Mouse (Mus musculus) liver, embryonic 14.5 days (tissue): Measurements from ENCODE around the gene 1700017D01Rik. TPM values are rescaled to one million over a fixed set of nuclear protein-coding genes. Genes with fewer than 3 reads are reported as not detected.
"Not testable (repeated sequence)": the region's sequence is repeated elsewhere in the genome, so short reads cannot be mapped to it uniquely, and the experiment has no call there.

ENCODE experiments used
- ATAC-seq: fragments of 200-750 bp; cut with Nextera tagmentation; 2 replicates; pipeline ENCODE4 v1.8.0; 2017; ENCODE audit warnings: moderate number of reproducible peaks, mild to moderate bottlenecking, moderate library complexity; ENCODE audit not compliant: insufficient read depth
- DNase-seq, 3 experiments: peaks; one replicate each; pipeline ENCODE4 v3.0.0-alpha.2; 2012 to 2013; ENCODE audit warnings: low read depth in 3 of 3, low spot score in 3 of 3
- H3K27ac ChIP-seq: fragments of 300-500 bp; sonication (generic); 2 replicates; pipeline ENCODE4 v1.5.1; 2014; ENCODE audit warnings: moderate library complexity, mild to moderate bottlenecking, control low read depth, inconsistent platforms
- H3K27me3 ChIP-seq: fragments of 300-500 bp; sonication (generic); 2 replicates; pipeline ENCODE4 v1.6.1; 2014; ENCODE audit warnings: mild to moderate bottlenecking, low read length, moderate library complexity; ENCODE audit not compliant: control insufficient read depth, insufficient read depth
- H3K36me3 ChIP-seq: fragments of 300-500 bp; sonication (generic); replicated peaks from 2 replicates; pipeline ENCODE4 v1.6.1; 2014; ENCODE audit warnings: low read depth; ENCODE audit not compliant: control insufficient read depth, insufficient read depth
- H3K4me1 ChIP-seq, 2 experiments: fragments of 200-500 bp in 1 of 2; fragments of 300-500 bp in 1 of 2; sonication (generic) in 1 of 2; replicated peaks; 2 replicates each; pipeline ENCODE4 v1.6.1; 2012 to 2014; ENCODE audit warnings: antibody characterized with exemption in 1 of 2, inconsistent platforms in 1 of 2, low read length in 1 of 2; ENCODE audit not compliant: control insufficient read depth in 2 of 2, insufficient read depth in 2 of 2
- H3K4me2 ChIP-seq: fragments of 300-500 bp; sonication (generic); 2 replicates; pipeline ENCODE4 v1.6.1; 2014; ENCODE audit warnings: low read depth, mild to moderate bottlenecking, control low read depth, moderate library complexity
- H3K4me3 ChIP-seq, 2 experiments: fragments of 200-500 bp in 1 of 2; fragments of 300-500 bp in 1 of 2; sonication (generic) in 1 of 2; 2 replicates each; pipeline ENCODE4 v1.5.1; 2012 to 2014; ENCODE audit warnings: low read depth in 2 of 2, low read length in 2 of 2, mild to moderate bottlenecking in 2 of 2, control low read depth in 1 of 2, inconsistent platforms in 1 of 2, moderate library complexity in 1 of 2; ENCODE audit not compliant: insufficient read depth in 1 of 2
- H3K9ac ChIP-seq: fragments of 300-500 bp; sonication (generic); replicated peaks from 2 replicates; pipeline ENCODE4 v1.6.1; 2014; ENCODE audit warnings: mild to moderate bottlenecking, control low read depth, moderate library complexity
- H3K9me3 ChIP-seq: fragments of 300-500 bp; sonication (generic); 2 replicates; pipeline ENCODE4 v1.6.1; 2016; ENCODE audit warnings: low read length, mixed read lengths; ENCODE audit not compliant: control insufficient read depth
- CTCF ChIP-seq: IDR thresholded peaks from 2 replicates; pipeline ENCODE4 v1.5.1; 2016; ENCODE audit warnings: antibody characterized with exemption, low read depth, control low read depth
- EP300 ChIP-seq: IDR thresholded peaks from 2 replicates; pipeline ENCODE4 v1.6.1; 2016; ENCODE audit warnings: antibody characterized with exemption, low read depth
- WGBS: fragments of 180-500 bp; shearing (Covaris S2); extraction: QIAGEN DNeasy Blood & Tissue Kit; methylation state at CpG from one replicate; pipeline ENCODE4 v1.1.7; 2014; ENCODE audit not compliant: insufficient replicate concordance; 5-methylcytosine and 5-hydroxymethylcytosine counted together
- polyA plus RNA-seq, 2 experiments: library from polyadenylated mRNA; depleted of rRNA in 1 of 2; stranded (reverse) in 1 of 2; unstranded in 1 of 2; fragments of >200 nt; fragmentation: Nextera tagmentation in 1 of 2; extraction: Ambion mirVana in 1 of 2; gene quantifications; 2 replicates each; pipeline versions ENCODE4 v1.2.1 to v1.2.3; 2012 to 2014

The 1700017D01Rik gene
- polyA plus RNA-seq, 2 experiments, result not detected

DNA sequence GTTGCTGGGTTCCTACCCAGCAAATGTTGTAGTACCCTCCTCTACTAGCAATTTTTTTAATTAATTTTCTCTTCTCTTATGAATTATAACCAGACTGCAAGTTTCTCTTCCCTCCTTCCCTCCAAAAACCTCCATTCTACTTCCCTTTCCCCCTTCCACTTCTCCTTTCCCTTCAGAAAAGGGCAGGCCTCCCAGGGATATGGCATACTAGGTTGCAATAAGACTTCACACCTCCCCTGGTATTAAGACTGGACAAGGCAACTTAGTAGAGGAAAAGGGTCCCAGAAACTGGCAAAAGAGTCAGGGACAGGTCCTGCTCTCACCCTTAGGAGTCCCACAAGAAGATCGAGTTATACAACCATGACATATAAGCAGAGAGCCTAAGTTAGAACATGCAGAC, 69.8 kb downstream of the 1700017D01Rik start:
- TF ChIP-seq EP300 (no peak), CTCF (no peak)
- Histone ChIP-seq H3K27ac (no peak overlapping the region), H3K27me3 (no peaks in the 10 kb centered on the region), H3K36me3 (no peaks in the 10 kb centered on the region), H3K4me3 (no peak overlapping the region), H3K9ac (no peak overlapping the region), H3K4me2 (no peak overlapping the region), H3K4me1 (no peaks in the 10 kb centered on the region), H3K9me3 (no peaks in the 10 kb centered on the region)
- DNase-seq (no peak), ATAC-seq (no peak)
- 29% methylated on average over 1 of the region's 1 CpGs for WGBS

DNA sequence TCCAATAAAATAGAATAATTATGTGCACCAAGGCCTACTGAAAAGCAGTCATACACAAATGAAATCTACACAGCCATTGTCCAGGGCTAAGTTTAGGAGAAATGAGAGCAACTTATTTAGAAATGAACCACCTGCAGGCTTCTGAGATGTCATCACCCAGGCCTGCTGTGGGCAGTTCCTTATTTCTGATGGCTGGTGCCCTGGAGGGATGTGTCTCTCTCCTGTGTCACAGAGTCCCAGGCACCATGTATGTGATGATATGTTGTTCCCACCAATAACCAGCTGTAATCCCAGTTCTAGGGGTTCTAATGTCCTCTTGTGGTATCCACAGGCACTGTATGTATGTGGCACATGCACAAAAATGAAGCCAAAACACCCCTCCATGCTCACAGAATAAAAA, 70.7 kb downstream of the 1700017D01Rik start:
- H3K4me2 ChIP-seq, result no peak overlapping the region
- ATAC-seq (no peak), DNase-seq (no peak)
- H3K27ac ChIP-seq, result no peak overlapping the region
- no peak overlapping the region for H3K9ac ChIP-seq
- H3K9me3 ChIP-seq, result no peaks in the 10 kb centered on the region
- H3K36me3 ChIP-seq, result no peaks in the 10 kb centered on the region
- no peak overlapping the region for H3K4me3 ChIP-seq
- H3K4me1 ChIP-seq, result no peaks in the 10 kb centered on the region
- TF ChIP-seq EP300 (no peak), CTCF (no peak)
- no peaks in the 10 kb centered on the region for H3K27me3 ChIP-seq

DNA sequence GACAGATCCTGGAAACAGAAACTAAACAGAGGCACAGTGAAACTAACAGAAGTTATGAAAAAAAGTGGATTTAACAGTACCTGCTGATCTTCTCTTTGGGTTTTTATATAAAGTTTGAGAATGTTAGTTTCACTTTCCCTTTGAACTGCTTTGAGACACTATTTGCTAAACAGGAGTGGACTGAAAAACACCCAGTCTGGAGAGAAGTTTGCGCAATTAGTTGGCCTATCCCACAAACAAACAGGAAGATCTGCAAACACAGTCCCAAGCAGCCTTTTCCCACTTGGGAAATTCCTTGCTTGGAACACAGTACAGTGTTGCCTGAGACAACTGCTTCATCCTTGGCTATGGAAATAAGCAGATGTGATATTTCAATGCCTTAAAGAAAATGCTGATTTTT, 75.0 kb downstream of the 1700017D01Rik start:
- not testable (repeated sequence) for H3K27me3 ChIP-seq, ATAC-seq, H3K36me3 ChIP-seq, H3K9me3 ChIP-seq, DNase-seq, H3K4me2 ChIP-seq, H3K27ac ChIP-seq, H3K4me3 ChIP-seq, H3K9ac ChIP-seq, H3K4me1 ChIP-seq
- WGBS, result 76% methylated on average over 1 of the region's 1 CpGs

DNA sequence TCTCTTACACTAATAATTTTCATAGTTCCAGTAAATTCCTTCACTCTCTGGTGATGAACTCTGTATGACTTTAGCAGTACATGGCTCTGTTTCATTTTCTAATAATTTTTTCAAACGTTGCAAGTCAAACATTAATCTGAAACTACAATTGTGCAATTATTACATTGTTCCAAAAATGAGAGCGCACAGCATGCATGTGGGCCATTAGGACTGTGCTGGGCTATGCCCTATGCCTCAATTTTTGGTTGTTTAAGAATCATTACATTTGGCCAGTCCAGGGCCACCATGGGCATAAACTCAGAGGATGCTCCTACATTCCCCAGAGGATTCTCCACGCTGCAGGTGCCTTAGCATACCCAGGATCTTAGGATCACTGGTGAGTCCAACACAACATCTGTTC, 77.4 kb downstream of the 1700017D01Rik start:
- no peak for DNase-seq
- no peaks in the 10 kb centered on the region for H3K27me3 ChIP-seq

DNA sequence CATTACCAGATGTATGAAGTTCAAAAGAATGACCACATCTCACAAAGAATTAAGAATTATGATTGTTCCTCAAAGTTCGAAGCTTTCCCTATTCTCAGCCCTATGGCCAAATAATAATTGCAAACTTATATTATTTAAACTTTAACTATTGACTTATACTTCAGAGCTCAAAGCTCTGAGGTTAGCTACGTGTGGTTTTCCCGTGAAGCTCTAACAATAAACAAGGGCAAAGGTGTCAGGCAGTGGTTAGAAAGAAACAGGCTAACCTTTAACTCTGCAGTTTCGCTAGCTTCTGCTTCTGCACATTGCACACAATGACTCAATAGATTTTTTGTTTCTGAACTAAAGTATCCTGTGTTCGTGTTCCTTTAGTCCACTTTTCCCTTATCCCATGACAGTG, 77.8 kb downstream of the 1700017D01Rik start:
- 29% methylated on average over 5 of the region's 5 CpGs for WGBS
- ATAC-seq (no peak), DNase-seq (no peak)
- no peak overlapping the region for H3K4me3 ChIP-seq
- H3K36me3 ChIP-seq, result no peaks in the 10 kb centered on the region
- H3K27me3 ChIP-seq, result no peaks in the 10 kb centered on the region
- H3K4me2 ChIP-seq, result no peak overlapping the region
- H3K4me1 ChIP-seq, result 0 out of 4 replicates have a peak, but pooled peaks cover 0 to 2% of the 10 kb centered on the region in 2 experiments
- H3K9me3 ChIP-seq, result no peaks in the 10 kb centered on the region
- TF ChIP-seq CTCF (no peak), EP300 (no peak)
- H3K9ac ChIP-seq, result no peak overlapping the region
- H3K27ac ChIP-seq, result no peak overlapping the region

More for the DNA sequence above, 77.4 kb downstream of the 1700017D01Rik start:
- Histone ChIP-seq H3K4me2 (no peak overlapping the region), H3K9ac (no peak overlapping the region), H3K36me3 (no peaks in the 10 kb centered on the region), H3K4me3 (no peak overlapping the region), H3K27ac (no peak overlapping the region), H3K4me1 (0 out of 4 replicates have a peak, but pooled peaks cover 0 to 2% of the 10 kb centered on the region in 2 experiments), H3K9me3 (no peaks in the 10 kb centered on the region)
- 35% methylated on average over 3 of the region's 3 CpGs for WGBS
- no peak for ATAC-seq
- TF ChIP-seq CTCF, result no peak
- no peak for TF ChIP-seq EP300

DNA sequence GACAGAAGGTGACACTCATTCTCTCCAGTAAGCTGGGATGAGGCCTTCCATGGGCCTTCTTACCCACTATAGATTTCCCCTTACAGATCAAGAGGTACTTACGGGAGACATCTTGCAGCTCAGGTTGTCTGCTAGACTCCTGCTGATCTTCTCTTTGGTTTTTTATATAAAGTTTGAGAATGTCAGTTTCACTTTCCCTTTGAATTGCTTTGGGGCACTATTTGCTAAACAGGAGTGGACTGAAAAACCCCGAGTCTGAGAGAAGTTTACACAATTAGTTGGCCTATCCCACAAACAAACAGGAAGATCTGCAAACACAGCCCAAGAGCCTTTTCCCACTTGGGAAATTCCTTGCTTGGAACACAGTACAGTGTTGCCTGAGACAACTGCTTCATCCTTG, 80.4 kb downstream of the 1700017D01Rik start:
- DNase-seq, result no peak
- Histone ChIP-seq H3K9ac (no peak overlapping the region), H3K4me3 (no peak overlapping the region), H3K27ac (no peak overlapping the region), H3K4me2 (no peak overlapping the region), H3K4me1 (peaks cover 0 to 5% of the 10 kb centered on the region in 2 experiments; a peak in 1 of 4 replicates), H3K36me3 (no peaks in the 10 kb centered on the region), H3K9me3 (no peaks in the 10 kb centered on the region), H3K27me3 (no peaks in the 10 kb centered on the region)
- no peak for TF ChIP-seq CTCF
- no peak for TF ChIP-seq EP300
- WGBS, result 40% methylated on average over 2 of the region's 2 CpGs
- ATAC-seq, result no peak
